Mouse (Mus musculus) forelimb bud, embryonic 11.5 days (tissue): ENCODE measurements at regions not wholly inside any gene's neighbourhood (a gene's known extent, or its start where the extent isn't known, plus 50 kb on each side); places are given as distances from the start of the nearest gene placed in this dataset.
A peak's percentile ranks its signal among the peaks of the same experiment; 100 is the strongest.

ENCODE experiments used
- DNase-seq: peaks from one replicate; pipeline ENCODE4 v3.0.0-alpha.2; 2012; ENCODE audit warnings: low read depth, low spot score

DNA sequence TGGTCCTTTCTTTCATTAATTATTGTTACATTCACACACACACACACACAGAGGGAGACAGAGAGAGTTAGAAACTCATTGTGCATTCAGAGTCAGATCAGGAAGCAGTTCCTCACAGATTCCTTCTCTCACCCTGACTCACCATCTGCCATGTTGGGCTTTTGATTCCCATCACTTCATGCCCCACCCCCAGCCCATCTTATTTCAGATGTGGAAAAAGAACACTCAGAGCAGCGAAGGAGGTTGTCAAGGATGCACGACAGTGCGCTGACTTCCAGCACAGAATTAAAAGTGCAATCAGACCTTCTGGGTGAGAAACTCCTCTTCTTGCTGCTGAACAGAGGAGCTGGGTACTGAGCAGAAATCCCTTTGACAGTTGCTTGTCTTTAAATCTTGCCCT lies 438.8 kb upstream of the Kdm8 start:
- no peak for DNase-seq

DNA sequence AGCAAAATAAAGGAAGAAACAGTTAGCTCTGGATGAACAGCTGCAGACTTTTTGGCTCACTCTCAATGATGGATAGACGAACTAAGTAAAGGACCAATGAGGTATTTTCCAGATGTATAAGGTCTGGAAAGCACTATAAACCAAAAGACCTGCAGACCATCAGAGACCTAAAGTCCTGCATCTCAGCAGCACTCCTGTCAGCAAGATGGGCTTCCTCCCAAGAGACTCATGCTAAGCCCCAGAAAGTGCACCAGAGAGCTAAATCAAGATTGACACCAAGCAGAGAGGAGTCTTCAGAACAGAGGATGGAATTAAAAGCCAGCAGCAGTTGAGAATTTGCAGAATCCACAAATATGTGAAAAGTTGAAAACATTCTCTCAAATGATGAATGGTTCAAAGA lies 425.2 kb upstream of the Kdm8 start:
- DNase-seq, result no peak

DNA sequence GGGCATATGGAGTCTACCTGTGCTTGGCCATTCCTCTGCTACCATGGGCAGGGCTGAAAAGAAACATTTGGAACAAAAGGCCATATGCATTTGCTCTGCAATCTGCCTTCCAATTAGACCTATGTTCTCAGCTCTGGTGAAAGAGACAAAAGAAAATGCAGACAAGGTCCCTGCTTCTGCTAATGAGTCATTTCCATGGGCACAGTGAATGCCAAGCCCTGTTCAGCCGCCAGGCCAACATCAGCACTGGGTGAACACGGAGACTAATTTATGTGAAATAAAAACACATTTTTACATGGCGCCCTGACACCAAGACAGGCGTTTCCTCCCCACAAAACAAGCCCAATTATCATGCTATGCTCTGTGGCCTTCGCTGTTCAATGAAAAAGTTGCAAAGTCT lies 419.5 kb upstream of the Kdm8 start:
- no peak for DNase-seq

DNA sequence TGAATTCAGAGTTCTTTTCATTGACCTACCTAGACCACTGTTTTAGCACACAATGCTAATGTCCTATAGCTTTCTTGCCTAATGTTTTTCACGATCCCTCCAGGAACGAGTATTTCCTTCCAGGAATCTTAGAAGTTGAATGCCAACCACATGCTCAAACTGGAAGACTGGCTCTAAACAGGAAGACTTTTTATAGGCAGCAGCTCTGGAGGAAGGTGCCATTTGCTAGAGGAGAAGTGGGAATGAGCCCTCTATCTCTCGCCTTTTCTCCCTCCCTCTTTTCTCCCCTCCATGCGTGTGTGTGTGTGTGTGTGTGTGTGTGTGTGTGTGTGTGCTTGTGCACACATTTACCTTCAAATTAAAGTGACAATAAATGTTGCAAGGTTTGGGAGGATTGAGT lies 410.7 kb upstream of the Kdm8 start:
- DNase-seq, result no peak

DNA sequence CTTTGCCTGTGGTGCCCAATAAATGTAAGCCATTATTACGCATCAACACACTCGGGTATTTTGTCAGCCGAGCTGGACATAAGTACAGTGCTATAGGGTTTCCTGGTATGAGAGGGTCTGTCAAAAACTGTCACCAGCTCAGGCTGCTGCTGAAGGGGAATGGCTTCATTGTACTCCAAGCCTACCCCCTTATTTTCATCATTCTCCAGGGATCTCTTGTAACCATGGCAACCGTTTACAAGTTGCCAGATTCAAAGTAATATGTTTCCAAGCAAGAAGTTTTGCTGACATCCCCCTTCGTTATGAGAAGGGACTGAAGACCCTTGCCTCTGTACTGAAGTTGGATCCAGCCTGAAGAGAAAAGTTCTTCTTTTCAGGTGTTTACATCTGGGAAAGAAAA lies 410.3 kb upstream of the Kdm8 start:
- DNase-seq, result peak; percentile 11

DNA sequence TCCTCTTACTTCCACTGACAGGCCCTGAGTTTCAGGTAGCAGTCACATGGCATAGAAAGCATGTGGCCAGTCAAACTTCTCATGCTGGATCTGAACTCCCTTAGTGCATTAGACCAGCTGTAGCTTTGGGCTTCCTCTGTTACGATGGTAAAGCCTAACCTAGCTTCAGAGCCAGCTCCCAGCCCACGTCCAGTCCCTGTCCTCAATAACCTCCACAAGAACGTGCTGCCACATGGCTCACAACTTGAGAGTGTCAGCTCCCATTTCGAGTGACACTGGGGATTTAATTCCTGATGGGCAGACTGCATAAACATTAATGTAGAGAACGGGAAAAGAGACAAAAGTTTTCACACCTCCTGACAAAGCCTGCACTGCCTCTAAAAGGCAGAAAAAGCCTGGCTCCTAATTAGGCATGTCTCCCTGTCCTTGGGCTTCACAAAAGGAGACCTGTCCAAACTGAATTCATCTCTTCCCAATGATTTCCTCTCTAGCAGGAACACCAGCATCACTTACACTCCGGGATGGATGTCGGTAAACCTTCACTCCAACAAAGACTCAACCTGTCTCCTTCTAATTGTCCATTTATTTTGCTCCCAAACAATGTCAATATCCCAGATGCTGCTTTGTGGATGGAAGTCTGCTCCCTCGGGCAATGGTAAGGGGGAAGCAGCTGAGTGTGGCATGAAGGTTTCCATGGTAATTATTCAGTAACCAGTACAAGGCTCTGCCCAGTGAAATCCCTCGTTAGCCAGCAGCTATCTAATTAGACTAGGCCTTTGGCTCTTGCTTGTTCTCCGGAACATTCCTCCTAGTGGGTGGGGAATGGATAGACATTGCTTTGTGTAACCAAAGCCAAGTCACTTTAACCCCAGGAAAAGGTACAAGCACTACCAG lies 408.1 kb upstream of the Kdm8 start:
- DNase-seq, result peak; percentile 7

DNA sequence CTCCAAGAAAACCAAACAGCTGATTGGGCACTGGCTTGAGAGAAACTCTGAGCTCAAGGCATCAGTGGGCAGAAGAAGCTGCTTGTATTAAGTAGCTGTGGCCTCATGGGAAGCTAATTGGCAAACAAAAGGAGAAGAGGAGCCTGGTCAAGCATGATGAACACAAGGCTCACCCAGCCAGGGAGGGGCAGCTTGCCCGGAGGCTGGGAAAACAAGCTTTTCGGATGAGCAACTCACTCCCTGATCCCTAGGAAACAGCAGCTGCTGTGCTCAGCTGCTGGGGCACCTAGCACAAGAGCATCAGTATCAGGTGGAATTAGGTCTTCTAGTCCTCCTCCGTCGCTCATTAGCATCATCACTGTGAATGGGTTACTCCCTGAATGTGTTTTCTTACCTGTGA lies 405.6 kb upstream of the Kdm8 start:
- no peak for DNase-seq

DNA sequence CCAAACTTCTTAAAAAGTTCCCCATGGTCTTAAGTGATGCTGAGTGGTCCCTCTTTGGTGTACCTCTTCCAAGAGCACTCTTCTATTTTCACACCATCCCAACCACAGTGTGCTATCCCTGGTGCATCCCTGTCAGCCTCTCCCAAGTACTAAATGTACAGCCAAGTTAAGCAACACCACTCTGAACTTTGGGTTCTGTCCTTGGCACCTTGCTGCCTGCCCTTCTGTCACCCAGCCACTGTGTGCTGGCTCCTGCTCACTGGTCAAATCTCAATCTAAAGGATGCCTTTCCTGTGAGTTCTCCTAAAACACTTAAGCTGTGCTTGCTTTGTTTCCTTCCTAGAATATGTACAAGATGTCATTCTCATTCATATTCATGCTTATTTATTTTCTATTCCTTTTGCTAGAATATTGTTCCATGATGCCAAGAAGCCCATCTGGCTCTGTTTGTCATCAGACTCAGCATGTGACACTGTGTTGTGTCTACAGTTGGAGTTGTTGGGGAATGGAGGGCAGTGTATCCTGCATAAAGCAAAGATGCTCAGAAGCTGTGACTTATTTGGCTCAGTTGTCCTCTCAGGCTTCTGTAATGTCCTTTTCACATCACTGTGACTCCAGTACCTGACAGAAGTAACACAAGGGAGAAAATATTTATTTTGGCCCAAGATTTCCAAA lies 388.4 kb upstream of the Kdm8 start:
- no peak for DNase-seq

DNA sequence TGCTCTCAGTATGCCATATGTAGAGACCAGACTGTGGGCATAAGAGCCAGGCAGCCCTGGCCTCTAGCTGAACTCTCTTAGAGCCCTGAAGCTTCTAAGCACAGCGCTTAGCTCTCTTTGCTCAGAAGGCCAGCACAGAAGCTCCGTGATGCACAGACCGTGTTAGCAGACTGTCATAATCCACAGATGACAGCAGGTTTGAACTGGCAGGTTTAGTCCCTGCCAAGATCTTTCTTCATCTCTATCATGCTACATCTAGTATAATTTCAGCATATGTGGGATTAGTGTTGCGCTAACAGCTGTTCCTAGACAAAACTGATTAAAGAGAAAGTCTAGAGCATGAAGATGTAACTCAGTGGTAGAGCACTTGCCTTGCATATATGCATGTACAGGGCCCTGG lies 342.0 kb upstream of the Kdm8 start:
- no peak for DNase-seq

DNA sequence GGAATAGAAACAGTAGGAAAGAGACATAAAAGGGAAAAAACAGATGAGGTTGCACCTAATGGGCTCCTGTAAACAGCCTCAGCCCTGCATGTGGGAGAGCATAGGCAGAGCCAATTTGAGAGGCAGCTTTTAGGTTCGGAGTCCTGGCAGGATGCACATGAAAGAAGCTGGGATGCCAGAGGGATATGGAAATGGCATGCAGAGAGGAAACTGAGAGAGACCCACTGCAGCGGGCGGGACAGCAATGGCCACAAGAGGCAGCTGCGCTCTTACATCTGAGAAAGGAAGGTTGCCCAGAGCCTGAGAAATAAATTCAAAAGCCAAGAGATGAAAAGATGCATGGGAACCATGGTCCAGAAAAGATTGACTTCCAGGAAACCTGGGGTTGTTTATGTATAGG lies 340.5 kb upstream of the Kdm8 start:
- no peak for DNase-seq

DNA sequence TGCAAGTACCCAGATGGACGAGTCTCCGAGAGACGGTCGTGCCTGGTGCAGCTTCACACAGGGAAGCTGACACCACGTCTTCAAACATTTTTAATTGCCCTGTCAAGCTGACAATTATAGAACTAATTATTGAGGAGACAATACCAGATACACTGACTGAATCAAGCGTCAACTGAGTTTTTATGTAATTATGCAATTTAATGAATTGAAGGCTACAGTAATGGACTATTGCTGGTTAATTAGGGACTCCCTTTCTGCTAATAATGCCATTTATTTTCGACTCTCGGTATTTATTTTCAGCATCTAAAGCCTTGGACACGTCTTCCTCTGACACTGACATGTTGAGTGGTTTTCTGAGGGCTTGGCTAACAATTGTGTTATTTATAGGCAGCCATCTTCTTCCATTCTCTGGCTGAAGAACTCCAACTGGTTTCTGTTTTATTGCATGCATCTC lies 331.6 kb upstream of the Kdm8 start:
- DNase-seq, result no peak

DNA sequence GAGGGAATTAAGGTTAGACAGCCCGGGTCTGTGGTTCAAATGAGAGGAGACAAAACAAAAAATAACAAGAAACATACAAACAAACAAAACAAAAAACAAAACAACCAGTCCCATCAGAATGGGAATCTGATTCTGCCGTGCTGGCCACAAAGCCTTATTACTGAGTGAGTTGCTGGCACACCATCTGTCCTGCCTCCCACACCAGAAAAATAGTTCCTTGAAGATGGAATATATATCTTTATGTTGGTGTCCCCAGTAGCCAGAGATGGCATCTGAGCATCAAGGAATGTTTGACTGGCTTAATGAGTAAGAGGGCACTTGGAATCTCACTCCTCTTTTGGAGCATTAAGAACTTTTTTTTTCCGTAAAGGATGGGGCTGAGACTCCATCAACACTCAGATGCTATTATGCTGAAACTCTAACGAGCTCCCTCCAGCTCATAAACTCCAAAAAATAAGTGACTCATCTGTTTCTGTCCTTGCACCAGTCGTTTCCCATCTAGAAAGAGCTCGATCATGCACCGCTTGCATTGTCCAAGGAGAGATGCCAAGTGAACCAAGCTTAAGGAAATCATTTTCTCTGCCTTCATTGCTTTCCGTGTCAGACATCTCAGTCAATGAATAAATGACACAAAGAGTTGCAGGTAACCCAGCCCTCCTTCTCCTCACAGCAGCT lies 329.0 kb upstream of the Kdm8 start:
- no peak for DNase-seq

DNA sequence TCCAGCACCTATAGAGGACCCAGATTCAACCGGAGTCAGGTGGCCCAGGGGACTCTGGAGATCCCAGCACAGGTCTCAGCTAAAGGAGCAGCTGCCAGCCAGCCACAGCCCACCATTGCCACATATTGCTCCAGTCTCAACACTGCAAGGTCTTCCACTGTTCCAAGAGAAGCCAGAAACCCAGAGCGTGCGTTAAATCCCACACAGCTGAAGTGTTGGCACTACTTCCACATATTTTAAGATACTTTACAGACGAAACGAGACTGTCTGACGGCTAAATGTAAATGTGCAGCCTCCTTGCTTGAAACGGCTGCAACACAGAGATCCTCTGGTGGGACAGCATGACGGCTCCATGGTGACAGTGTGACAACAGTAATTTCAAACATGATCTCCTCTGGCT lies 327.3 kb upstream of the Kdm8 start:
- no peak for DNase-seq

DNA sequence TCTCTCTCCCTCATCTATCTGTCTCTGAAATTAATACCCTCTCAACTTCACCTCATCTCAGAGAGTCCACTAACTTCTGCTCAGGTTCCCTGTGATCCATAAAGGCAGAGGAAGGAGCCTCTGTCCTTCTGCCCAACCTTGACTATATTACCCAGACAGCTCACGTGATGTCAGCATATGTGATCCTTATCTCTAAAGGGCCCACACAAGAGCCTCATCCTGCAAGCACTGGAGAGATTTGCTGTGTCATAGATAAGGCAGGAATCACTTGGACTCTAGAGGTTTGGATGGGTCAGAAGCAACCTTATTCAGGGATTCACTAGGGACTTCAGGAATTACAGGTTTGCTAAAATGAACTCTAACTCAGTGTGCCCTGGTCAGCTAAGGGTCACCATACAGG lies 315.3 kb upstream of the Kdm8 start:
- DNase-seq, result no peak

DNA sequence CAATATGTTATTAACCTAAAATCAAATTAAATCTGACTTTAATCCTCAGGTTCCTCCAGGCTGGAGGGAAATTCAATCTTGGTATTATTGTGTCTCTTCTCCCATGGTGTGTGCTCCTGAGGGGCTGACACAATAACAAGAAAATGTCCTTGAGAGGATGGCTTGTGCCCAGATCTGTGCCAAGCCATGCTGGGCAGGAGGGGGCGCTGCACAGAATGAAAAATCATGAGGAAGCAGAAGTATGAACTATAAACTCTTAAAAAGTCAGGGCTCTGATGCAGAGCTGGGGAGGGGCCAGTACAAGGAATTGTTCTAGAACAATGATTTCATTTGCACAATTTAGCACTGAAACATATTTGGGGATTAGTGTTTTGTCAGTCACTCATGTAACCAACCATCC lies 312.5 kb upstream of the Kdm8 start:
- DNase-seq, result no peak

DNA sequence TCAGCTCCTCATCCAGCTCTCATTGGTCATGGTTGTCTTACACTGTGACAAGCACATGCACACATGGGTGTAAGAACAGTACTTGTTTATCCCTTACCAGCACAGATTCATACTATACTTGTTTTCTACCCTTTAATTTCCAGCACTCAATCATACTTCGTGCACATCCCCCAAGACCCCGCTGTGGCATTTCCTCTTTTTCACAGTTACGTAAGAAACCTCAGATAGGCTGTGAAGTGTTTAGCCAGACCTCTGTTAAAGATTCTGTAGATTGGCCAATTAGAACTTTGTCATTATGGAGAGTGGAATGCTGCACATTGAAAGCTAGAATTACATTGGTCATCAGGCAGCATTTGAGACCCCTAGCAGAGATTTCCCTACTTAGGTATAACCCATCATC lies 305.9 kb upstream of the Kdm8 start:
- DNase-seq, result no peak

DNA sequence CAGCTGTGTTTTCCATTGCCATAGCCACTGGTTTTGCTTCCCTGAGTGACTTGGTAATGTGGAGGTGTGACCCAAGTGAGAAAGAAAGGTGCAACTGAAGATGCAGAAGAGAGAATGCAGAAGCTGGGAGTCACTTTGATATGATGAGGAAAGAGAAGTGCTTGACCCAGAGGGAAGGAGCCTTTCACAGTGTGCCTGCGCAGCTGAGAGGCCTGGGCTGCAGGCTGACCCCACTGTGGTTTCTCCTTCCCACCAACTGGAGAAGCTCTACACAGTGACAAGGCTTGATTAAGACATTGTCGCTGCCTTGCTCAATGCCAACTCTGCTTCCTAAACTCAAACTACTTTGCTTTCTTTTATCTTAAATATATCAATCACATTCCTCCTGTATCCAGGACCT lies 305.3 kb upstream of the Kdm8 start:
- DNase-seq, result no peak

DNA sequence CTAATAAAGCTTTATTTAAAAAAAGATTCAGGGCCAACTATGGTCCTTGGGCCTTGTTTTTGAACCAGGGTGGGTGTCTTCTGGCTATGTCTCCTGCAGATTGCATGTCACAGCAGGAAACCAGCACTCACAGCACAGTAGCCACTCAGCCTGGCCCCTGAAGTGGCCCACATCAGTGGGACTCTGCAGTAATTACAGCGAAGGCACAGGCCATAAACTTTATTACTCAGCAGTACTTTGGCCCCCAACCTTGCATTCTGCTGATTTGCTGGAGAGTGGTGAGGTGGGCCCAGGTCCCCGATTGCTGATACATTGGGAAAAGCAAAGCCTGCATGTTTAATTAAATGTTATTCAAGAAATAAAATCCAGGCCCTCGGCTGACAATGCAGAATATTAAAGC lies 303.6 kb upstream of the Kdm8 start:
- DNase-seq, result no peak

DNA sequence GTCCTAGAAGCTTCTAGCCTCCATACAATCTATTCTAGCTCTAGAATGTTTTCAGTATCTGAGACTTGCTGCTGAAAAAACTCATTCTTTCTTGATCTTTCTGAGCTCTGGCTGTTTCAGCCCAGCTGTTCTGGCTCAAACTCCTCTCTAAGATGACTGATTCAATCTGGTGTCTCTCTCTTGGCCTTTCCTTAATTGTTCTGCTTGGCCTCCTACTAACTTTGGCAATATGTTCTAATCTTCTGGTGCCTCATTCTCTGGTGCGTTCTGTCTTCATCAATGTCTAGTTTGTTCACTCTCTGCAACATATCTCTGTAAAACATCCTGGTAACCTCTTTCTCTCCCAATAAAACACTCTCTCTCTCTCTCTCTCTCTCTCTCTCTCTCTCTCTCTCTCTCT lies 302.6 kb upstream of the Kdm8 start:
- no peak for DNase-seq

DNA sequence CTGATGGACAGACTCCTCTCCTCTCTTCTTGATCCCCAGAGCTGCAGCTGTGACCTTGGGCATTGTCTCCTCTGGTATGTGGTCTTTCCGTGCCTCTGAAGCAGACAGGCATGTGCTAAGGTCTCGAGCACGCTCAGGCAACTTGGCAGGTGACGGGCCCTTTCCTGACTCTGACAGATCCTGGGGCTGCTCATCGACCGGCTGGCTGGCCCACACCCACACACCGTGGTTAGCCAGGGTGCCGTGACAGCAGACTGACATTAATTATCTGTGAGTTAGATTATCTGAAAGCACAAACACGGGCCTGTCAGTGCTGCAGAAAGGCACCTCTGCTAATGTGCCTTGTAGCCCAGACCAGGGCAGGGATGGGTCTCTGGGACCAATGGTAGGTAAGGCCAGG lies 298.5 kb upstream of the Kdm8 start:
- DNase-seq, result no peak

DNA sequence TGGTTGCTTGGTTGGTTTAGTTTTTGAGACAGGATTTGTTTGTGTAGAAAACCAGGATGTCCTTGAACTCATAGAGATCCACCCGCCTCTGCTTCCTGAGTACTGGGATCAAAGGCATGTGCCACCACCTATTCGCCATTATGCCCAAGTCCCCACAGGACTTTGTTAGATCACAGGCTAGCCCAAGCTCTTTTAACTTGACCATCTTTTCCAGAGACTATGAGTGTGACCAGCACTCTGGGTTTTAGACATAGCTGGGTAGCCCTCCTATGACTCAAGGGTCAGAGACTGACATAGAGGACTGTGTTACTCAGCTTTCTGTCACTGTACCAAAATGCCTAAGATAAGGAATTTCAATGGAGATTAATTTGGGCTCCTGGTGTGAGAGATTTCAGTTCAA lies 295.3 kb upstream of the Kdm8 start:
- DNase-seq, result no peak

DNA sequence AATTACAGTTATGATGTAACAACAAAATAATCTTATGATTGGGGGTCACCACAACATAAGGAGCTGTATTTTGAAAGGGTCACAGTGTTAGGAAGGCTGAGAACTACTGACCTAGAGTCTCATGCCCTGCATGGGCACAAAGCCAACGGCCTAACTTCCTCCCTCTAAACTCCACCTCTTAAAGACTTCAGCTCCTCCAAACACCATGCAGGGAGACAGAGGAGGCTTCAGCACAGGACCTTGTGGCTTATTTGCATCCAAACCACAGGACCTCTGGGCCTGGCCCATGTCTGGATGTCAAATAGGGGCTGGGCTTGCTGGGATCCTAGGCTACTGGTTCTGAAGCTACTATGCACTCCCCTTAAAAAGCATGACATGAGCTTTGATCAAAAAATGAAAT lies 294.7 kb upstream of the Kdm8 start:
- no peak for DNase-seq

DNA sequence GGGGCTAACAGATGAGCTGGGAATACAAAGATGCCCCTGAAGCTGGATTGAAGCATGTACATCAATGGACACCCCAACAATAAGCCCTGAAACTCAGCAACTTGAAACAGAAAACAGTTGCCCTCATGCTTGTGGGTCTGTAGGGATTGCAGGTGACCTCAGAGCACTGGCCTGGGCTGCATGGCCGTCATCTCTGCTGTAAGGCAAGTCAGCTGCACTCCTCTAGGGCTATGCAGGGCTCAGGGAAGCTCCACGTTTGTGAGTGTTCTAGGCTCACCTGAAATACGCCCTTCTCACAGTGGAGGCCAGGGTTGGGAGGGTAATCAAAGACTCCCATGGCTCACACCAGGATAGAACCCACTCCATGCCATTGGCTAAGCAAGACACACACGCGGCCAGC lies 292.2 kb upstream of the Kdm8 start:
- DNase-seq, result no peak
